Mouse (Mus musculus): Measurements from ENCODE around the gene Apc2. TPM values are rescaled to one million over a fixed set of nuclear protein-coding genes. Genes with fewer than 3 reads are reported as not detected.

The Apc2 gene
- polyA plus RNA-seq, 1 experiment from 2014 or later: 9.1 TPM

GRCm38 (mm10) chr10:80336263-80336662 is 40.5 kb downstream of the Apc2 start:
- no peak overlapping the region for H3K4me2 ChIP-seq (ENCODE audit: low read length)
- H3K4me1 ChIP-seq (replicated peaks; ENCODE audit: control insufficient read depth, insufficient read depth, low read length): 0 out of 2 replicates have a peak, but pooled peaks cover 4% of the 10 kb centered on the region
- WGBS: 90% methylated on average over 12 of the region's 12 CpGs
- H3K4me3 ChIP-seq (ENCODE audit: low read depth, low read length): no peak overlapping the region
- no peak overlapping the region for H3K9ac ChIP-seq (ENCODE audit: low read length)
- ATAC-seq (replicated peaks; ENCODE audit: low FRiP score, low TSS enrichment, low read depth): no peak
- no peak for DNase-seq (ENCODE audit: low spot score)
- H3K36me3 ChIP-seq (ENCODE audit: control insufficient read depth, insufficient read depth, low read length): no peaks in the 10 kb centered on the region
- no peak overlapping the region for H3K27ac ChIP-seq (ENCODE audit: low read depth)
- peaks cover 12% of the 10 kb centered on the region for H3K27me3 ChIP-seq (replicated peaks; ENCODE audit: control insufficient read depth, insufficient read depth, low read length)
- no peaks in the 10 kb centered on the region for H3K9me3 ChIP-seq (ENCODE audit: control insufficient read depth, low read length)

- Histone ChIP-seq H3K4me1 (replicated peaks; ENCODE audit: control insufficient read depth, insufficient read depth, low read length) (peaks cover 31% of the 10 kb centered on the region), H3K9ac (ENCODE audit: low read length) (no peak overlapping the region), H3K9me3 (ENCODE audit: control insufficient read depth, low read length) (no peaks in the 10 kb centered on the region), H3K36me3 (ENCODE audit: control insufficient read depth, insufficient read depth, low read length) (no peaks in the 10 kb centered on the region), H3K27me3 (replicated peaks; ENCODE audit: control insufficient read depth, insufficient read depth, low read length) (peaks cover 51% of the 10 kb centered on the region), H3K4me3 (ENCODE audit: low read depth, low read length) (no peak overlapping the region), H3K4me2 (ENCODE audit: low read length) (peak overlapping the region; percentile 22; the same call in 1 of the 2 replicates), H3K27ac (ENCODE audit: low read depth) (no peak overlapping the region)
- DNase-seq (ENCODE audit: low spot score) (peak; percentile 96), ATAC-seq (replicated peaks; ENCODE audit: low FRiP score, low TSS enrichment, low read depth) (0 out of 2 replicates have a peak, but pooled peaks have one; percentile 20)
- 22% methylated on average over 19 of the region's 19 CpGs for WGBS
Measured at GRCm38 (mm10) chr10:80339941-80340750, 44.4 kb downstream of the Apc2 start.

GRCm38 (mm10) chr10:80341026-80341425 is 45.2 kb downstream of the Apc2 start:
- Histone ChIP-seq H3K4me1 (replicated peaks; ENCODE audit: control insufficient read depth, insufficient read depth, low read length) (peaks cover 31% of the 10 kb centered on the region), H3K9me3 (ENCODE audit: control insufficient read depth, low read length) (no peaks in the 10 kb centered on the region), H3K27me3 (replicated peaks; ENCODE audit: control insufficient read depth, insufficient read depth, low read length) (peaks cover 59% of the 10 kb centered on the region), H3K9ac (ENCODE audit: low read length) (no peak overlapping the region), H3K4me2 (ENCODE audit: low read length) (no peak overlapping the region), H3K36me3 (ENCODE audit: control insufficient read depth, insufficient read depth, low read length) (no peaks in the 10 kb centered on the region), H3K4me3 (ENCODE audit: low read depth, low read length) (no peak overlapping the region), H3K27ac (ENCODE audit: low read depth) (no peak overlapping the region)
- ATAC-seq (replicated peaks; ENCODE audit: low FRiP score, low TSS enrichment, low read depth): no peak
- 21% methylated on average over 21 of the region's 21 CpGs for WGBS
- DNase-seq (ENCODE audit: low spot score): peak; percentile 58

GRCm38 (mm10) chr10:80341491-80342304 is 45.9 kb downstream of the Apc2 start:
- H3K4me3 ChIP-seq (ENCODE audit: low read depth, low read length): peak overlapping the region; percentile 30
- no peak for ATAC-seq (replicated peaks; ENCODE audit: low FRiP score, low TSS enrichment, low read depth)
- H3K4me2 ChIP-seq (ENCODE audit: low read length): peak overlapping the region; percentile 57
- 5% methylated on average over 44 of the region's 47 CpGs for WGBS
- H3K9me3 ChIP-seq (ENCODE audit: control insufficient read depth, low read length): no peaks in the 10 kb centered on the region
- no peaks in the 10 kb centered on the region for H3K36me3 ChIP-seq (ENCODE audit: control insufficient read depth, insufficient read depth, low read length)
- no peak overlapping the region for H3K27ac ChIP-seq (ENCODE audit: low read depth)
- peaks cover 64% of the 10 kb centered on the region for H3K27me3 ChIP-seq (replicated peaks; ENCODE audit: control insufficient read depth, insufficient read depth, low read length)
- DNase-seq (ENCODE audit: low spot score): peak; percentile 66
- peaks cover 31% of the 10 kb centered on the region for H3K4me1 ChIP-seq (replicated peaks; ENCODE audit: control insufficient read depth, insufficient read depth, low read length)
- 0 out of 2 replicates have a peak overlapping the region, but pooled peaks have one; percentile 13 for H3K9ac ChIP-seq (ENCODE audit: low read length)

- Histone ChIP-seq H3K4me2 (ENCODE audit: low read length) (peak overlapping the region; percentile 57), H3K36me3 (ENCODE audit: control insufficient read depth, insufficient read depth, low read length) (no peaks in the 10 kb centered on the region), H3K4me3 (ENCODE audit: low read depth, low read length) (peak overlapping the region; percentile 30), H3K4me1 (replicated peaks; ENCODE audit: control insufficient read depth, insufficient read depth, low read length) (peaks cover 32% of the 10 kb centered on the region), H3K9me3 (ENCODE audit: control insufficient read depth, low read length) (no peaks in the 10 kb centered on the region), H3K27ac (ENCODE audit: low read depth) (no peak overlapping the region), H3K27me3 (replicated peaks; ENCODE audit: control insufficient read depth, insufficient read depth, low read length) (peaks cover 69% of the 10 kb centered on the region), H3K9ac (ENCODE audit: low read length) (no peak overlapping the region)
- WGBS: 3% methylated on average over 26 of the region's 26 CpGs
- ATAC-seq (replicated peaks; ENCODE audit: low FRiP score, low TSS enrichment, low read depth) (no peak), DNase-seq (ENCODE audit: low spot score) (peak; percentile 55)
Measured at GRCm38 (mm10) chr10:80342305-80342748, 46.5 kb downstream of the Apc2 start.

GRCm38 (mm10) chr10:80342749-80343424 is 47.1 kb downstream of the Apc2 start:
- Histone ChIP-seq H3K36me3 (ENCODE audit: control insufficient read depth, insufficient read depth, low read length) (no peaks in the 10 kb centered on the region), H3K27ac (ENCODE audit: low read depth) (no peak overlapping the region), H3K9me3 (ENCODE audit: control insufficient read depth, low read length) (no peaks in the 10 kb centered on the region), H3K4me1 (replicated peaks; ENCODE audit: control insufficient read depth, insufficient read depth, low read length) (peaks cover 37% of the 10 kb centered on the region), H3K9ac (ENCODE audit: low read length) (no peak overlapping the region), H3K4me2 (ENCODE audit: low read length) (peak overlapping the region; percentile 57), H3K4me3 (ENCODE audit: low read depth, low read length) (peak overlapping the region; percentile 30), H3K27me3 (replicated peaks; ENCODE audit: control insufficient read depth, insufficient read depth, low read length) (peaks cover 75% of the 10 kb centered on the region)
- ATAC-seq (replicated peaks; ENCODE audit: low FRiP score, low TSS enrichment, low read depth) (peak; percentile 54), DNase-seq (ENCODE audit: low spot score) (peak; percentile 80)
- WGBS: under 1% methylated on average over 33 of the region's 33 CpGs

GRCm38 (mm10) chr10:80343425-80343895 is 47.7 kb downstream of the Apc2 start:
- ATAC-seq (replicated peaks; ENCODE audit: low FRiP score, low TSS enrichment, low read depth): peak; percentile 9
- no peak overlapping the region for H3K27ac ChIP-seq (ENCODE audit: low read depth)
- H3K9ac ChIP-seq (ENCODE audit: low read length): no peak overlapping the region

GRCm38 (mm10) chr10:80344131-80344661 is 48.4 kb downstream of the Apc2 start:
- Histone ChIP-seq H3K4me1 (replicated peaks; ENCODE audit: control insufficient read depth, insufficient read depth, low read length) (peaks cover 47% of the 10 kb centered on the region), H3K36me3 (ENCODE audit: control insufficient read depth, insufficient read depth, low read length) (no peaks in the 10 kb centered on the region), H3K4me2 (ENCODE audit: low read length) (no peak overlapping the region), H3K27me3 (replicated peaks; ENCODE audit: control insufficient read depth, insufficient read depth, low read length) (peaks cover 88% of the 10 kb centered on the region), H3K9ac (ENCODE audit: low read length) (no peak overlapping the region), H3K27ac (ENCODE audit: low read depth) (no peak overlapping the region), H3K9me3 (ENCODE audit: control insufficient read depth, low read length) (no peaks in the 10 kb centered on the region), H3K4me3 (ENCODE audit: low read depth, low read length) (no peak overlapping the region)
- 35% methylated on average over 9 of the region's 9 CpGs for WGBS
- ATAC-seq (replicated peaks; ENCODE audit: low FRiP score, low TSS enrichment, low read depth) (no peak), DNase-seq (ENCODE audit: low spot score) (peak; percentile 62)

More at GRCm38 (mm10) chr10:80343425-80343895, 47.7 kb downstream of the Apc2 start:
- peaks cover 80% of the 10 kb centered on the region for H3K27me3 ChIP-seq (replicated peaks; ENCODE audit: control insufficient read depth, insufficient read depth, low read length)
- H3K9me3 ChIP-seq (ENCODE audit: control insufficient read depth, low read length): no peaks in the 10 kb centered on the region
- no peak for DNase-seq (ENCODE audit: low spot score)
- peak overlapping the region; percentile 57 for H3K4me2 ChIP-seq (ENCODE audit: low read length)
- 31% methylated on average over 12 of the region's 13 CpGs for WGBS
- peaks cover 42% of the 10 kb centered on the region for H3K4me1 ChIP-seq (replicated peaks; ENCODE audit: control insufficient read depth, insufficient read depth, low read length)
- no peaks in the 10 kb centered on the region for H3K36me3 ChIP-seq (ENCODE audit: control insufficient read depth, insufficient read depth, low read length)
- 0 out of 2 replicates have a peak overlapping the region, but pooled peaks have one; percentile 30 for H3K4me3 ChIP-seq (ENCODE audit: low read depth, low read length)
